Mouse (Mus musculus): Measurements from ENCODE around the gene Ipmk.

The Ipmk gene

GRCm38 (mm10) chr10:71427381-71427780 is 79.8 kb downstream of the Ipmk start:
- DNase-seq = no peak

GRCm38 (mm10) chr10:71428246-71428864 is 80.8 kb downstream of the Ipmk start:
- peak in 1 of 2 experiments; percentile 17 for DNase-seq

GRCm38 (mm10) chr10:71430661-71431060 is 83.1 kb downstream of the Ipmk start:
- no peak for DNase-seq

- no peak for DNase-seq
Observed at GRCm38 (mm10) chr10:71443086-71443485, 95.5 kb downstream of the Ipmk start.

GRCm38 (mm10) chr10:71447661-71448060 is 100.1 kb downstream of the Ipmk start:
- DNase-seq = no peak

- DNase-seq = no peak
Observed at GRCm38 (mm10) chr10:71448284-71448683, 100.7 kb downstream of the Ipmk start.

GRCm38 (mm10) chr10:71455355-71455754 is 107.8 kb downstream of the Ipmk start:
- DNase-seq = no peak

GRCm38 (mm10) chr10:71462371-71462770 is 114.8 kb downstream of the Ipmk start:
- peak in 1 of 2 experiments; percentile 2 for DNase-seq

- no peak for DNase-seq
Observed at GRCm38 (mm10) chr10:71464417-71464816, 116.9 kb downstream of the Ipmk start.

- no peak for DNase-seq
Observed at GRCm38 (mm10) chr10:71468315-71468714, 120.8 kb downstream of the Ipmk start.

GRCm38 (mm10) chr10:71469751-71470150 is 122.2 kb downstream of the Ipmk start:
- DNase-seq = no peak

- no peak for DNase-seq
Observed at GRCm38 (mm10) chr10:71472033-71472432, 124.5 kb downstream of the Ipmk start.

GRCm38 (mm10) chr10:71473590-71473989 is 126.0 kb downstream of the Ipmk start:
- no peak for DNase-seq

- no peak for DNase-seq
Observed at GRCm38 (mm10) chr10:71476471-71477080, 129.0 kb downstream of the Ipmk start.

- no peak for DNase-seq
Observed at GRCm38 (mm10) chr10:71477147-71477546, 129.6 kb downstream of the Ipmk start.

GRCm38 (mm10) chr10:71479700-71480325 is 132.2 kb downstream of the Ipmk start:
- peak; percentile 22 to 69 for DNase-seq

Measured in kidney, adult 8-10 months (tissue).